Mouse (Mus musculus) cerebellum, postnatal 14 days (tissue): Measurements from ENCODE around the gene Hist2h2be.
"Not testable (repeated sequence)": the region's sequence is repeated elsewhere in the genome, so short reads cannot be mapped to it uniquely, and the experiment has no call there.

Experiments
- DNase-seq, 2 experiments: peaks; one replicate each; pipeline ENCODE4 v3.0.0; 2021; ENCODE audit warnings: mixed read lengths in 2 of 2

The Hist2h2be gene

GRCm38 (mm10) chr3:96198601-96199251, 22.2 kb upstream of the Hist2h2be start:
- not testable (repeated sequence) for DNase-seq

- no peak for DNase-seq
These were observed 21.2 kb upstream of the Hist2h2be start for GRCm38 (mm10) chr3:96199731-96200130.

DNA sequence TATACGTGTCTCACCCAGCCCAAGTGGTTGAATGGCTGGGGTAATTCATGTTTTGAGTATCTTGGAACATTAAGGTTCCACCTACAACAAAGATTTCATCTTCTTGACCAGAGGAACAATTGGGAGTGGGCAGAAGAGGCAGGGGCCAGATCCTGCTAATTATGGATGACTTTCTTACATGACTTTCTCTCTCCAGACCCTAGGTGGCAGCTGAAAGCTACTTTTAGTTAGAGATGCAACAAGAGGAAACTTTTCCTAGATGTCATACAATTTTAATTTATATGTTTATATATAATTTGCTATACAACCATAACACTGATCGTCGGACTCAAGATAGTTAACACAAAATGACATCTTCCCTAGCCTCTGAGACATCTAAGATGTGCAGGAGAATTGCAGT, 13.1 kb upstream of the Hist2h2be start:
- DNase-seq, result no peak

GRCm38 (mm10) chr3:96209242-96209641, 11.7 kb upstream of the Hist2h2be start:
- DNase-seq, result peak in 1 of 2 experiments; percentile 45

GRCm38 (mm10) chr3:96219191-96219641, 1.7 kb upstream of the Hist2h2be start:
- peak; percentile 46 to 57 for DNase-seq

DNA sequence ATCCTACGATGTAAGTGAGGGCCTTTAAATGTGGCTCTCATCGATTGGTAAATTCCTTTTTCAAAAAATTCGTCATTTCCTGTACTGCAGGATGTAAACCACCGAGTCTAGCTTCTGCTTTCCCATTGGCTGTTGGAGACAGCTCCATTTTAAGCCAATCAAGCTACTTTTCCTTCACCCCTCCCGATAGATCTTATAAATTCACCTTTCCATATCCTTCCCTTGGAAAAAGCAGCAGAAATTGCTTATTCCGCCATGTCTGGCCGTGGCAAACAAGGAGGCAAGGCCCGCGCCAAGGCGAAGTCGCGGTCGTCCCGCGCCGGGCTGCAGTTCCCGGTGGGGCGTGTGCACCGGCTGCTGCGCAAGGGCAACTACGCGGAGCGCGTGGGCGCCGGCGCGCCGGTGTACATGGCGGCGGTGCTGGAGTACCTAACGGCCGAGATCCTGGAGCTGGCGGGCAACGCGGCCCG, 1.2 kb upstream of the Hist2h2be start, which contains the start of the genes Bola1 and Hist2h2ab:
Gene Bola1, minus strand, starts transcription at position 49 of the 470 bp plus-strand sequence.
Gene Hist2h2ab, plus strand, starts transcription at position 205 of the 470 bp plus-strand sequence.
- peak; percentile 69 to 80 for DNase-seq

DNA sequence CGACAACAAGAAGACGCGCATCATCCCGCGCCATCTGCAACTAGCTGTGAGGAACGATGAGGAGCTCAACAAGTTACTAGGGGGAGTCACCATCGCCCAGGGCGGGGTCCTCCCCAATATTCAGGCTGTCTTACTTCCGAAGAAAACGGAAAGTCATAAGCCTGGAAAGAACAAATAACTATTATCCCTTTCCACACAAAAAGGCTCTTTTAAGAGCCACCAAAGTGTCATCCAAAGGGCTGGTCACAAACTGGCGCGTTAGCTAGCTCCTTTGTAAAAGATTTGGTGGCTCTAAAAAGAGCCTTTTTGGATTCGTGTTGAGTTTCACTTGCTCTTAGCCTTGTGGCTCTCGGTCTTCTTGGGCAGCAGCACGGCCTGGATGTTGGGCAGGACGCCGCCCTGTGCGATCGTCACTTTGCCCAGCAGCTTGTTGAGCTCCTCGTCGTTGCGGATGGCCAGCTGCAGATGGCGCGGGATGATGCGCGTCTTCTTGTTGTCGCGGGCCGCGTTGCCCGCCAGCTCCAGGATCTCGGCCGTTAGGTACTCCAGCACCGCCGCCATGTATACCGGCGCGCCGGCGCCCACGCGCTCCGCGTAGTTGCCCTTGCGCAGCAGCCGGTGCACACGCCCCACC, 671 bp upstream of the Hist2h2be start:
- DNase-seq, result not testable (repeated sequence)

DNA sequence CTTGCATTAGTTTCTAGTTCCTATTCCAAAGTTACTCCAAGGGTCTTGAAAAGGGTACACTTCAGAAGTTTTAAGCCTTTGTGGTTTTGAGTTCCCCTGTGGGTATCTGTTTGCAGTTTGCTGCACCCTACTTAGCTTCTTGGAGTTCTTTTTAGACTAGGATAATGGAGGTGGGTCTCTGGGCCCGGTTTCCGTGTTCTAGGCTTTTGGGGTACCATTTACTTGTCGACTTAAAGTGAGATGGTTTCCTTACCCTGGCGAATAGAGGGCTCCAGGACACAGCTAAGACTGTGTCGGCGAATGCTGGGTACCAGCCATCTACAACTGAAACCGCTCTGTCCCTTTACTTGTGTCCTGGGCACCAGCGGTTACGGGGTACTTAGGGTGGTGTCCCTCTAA, 720 bp downstream of the Hist2h2be start:
- DNase-seq, result peak in 1 of 2 experiments; percentile 30

DNA sequence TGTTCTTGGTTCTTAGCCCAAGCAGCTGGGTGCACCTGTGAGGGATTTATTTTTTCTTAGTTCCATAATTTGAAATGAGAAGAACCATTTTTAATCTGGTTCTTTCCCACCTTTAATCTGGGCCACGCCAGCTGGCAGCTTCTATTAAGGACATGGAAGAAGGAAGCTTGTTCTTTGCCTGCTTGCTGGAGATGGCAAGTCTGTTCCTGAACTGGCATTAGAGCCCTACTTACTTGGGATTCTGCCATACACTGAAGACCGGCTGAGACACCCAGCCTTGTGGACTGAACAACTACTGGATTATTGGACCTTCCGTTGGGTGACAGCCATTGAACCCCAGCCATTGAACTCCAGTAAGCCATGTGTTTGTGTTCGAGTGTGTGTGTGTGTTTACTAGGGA, 1.9 kb downstream of the Hist2h2be start:
- DNase-seq, result no peak

DNA sequence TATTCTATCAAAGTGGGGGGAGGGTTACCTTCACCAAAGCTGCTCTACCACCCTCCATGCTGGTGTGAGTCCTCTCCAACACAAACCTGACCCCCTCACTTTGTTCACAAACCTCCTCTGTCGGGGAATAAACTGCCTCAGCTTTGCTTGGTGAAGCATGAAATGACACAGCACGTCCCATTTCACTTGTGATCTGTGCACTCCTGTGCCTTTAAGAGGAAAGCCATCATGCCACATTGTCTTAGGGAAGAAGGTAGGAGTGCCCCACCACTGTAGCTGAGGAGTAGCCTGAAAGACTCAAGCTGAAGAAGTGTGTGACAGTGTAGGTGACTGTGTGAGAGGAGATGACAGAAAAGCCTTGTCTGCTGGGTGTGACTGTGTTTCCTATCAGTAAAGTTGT, 4.5 kb downstream of the Hist2h2be start:
- DNase-seq, result no peak

- DNase-seq, result no peak
These were observed 6.1 kb downstream of the Hist2h2be start for GRCm38 (mm10) chr3:96226695-96227648.

DNA sequence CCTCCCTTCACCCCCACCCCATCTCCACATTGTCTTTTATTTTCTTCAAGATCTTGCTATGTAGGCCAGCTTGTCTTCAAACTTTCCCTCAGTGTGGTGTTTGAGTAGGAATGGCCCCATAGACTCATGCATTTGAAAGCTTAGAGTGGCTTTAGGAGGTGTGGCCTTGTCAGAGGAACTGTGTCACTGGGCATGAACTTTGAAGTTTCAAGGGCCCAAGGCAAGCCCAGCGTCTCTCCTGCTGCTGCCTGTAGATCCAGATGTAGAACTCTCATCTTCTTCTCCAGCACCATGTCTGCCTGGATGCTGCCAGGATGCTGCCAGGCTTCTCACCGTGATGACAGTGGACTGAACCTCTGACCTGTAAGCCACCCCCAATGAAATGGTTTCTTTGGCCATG, 7.9 kb downstream of the Hist2h2be start:
- no peak for DNase-seq

GRCm38 (mm10) chr3:96230404-96230803, 9.5 kb downstream of the Hist2h2be start:
- DNase-seq, result no peak

- DNase-seq, result no peak
These were observed 10.2 kb downstream of the Hist2h2be start for GRCm38 (mm10) chr3:96230910-96231757.

DNA sequence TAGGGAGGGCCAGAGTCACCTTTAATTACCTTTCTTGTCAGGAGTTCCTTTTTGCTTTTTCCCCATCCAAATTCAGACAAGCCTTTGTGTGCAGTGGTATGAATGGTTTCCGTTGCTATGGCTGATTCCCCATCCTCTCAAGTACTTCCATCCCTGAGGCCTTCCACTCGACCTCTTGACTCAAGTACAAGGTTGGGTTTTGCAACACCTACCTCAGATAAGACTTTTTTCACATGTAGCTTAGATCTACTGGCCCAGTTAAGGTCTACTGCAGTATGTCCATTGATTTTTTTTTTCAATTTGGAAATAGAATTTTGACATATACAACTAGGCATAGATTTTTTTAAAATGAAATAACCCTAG, 10.8 kb downstream of the Hist2h2be start:
- DNase-seq, result no peak

DNA sequence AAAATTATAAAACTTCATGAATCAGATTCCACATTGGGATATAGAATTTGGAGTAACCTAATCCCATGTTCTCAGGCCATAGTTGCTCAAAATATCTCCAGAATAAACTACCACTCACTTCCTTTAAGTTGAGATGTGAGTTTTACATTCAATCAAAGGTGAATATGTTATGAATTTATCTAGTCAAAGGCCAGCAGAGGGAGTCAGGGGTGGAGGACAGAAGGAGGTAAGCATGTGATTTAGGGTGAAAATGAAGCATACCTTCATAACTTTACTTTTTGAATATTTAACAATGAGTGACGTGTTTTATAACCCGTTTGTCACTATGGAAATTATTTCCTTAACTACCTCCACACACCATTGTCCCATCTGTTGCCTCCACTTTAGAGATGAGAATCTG, 14.0 kb downstream of the Hist2h2be start:
- DNase-seq, result no peak

- DNase-seq, result no peak
These were observed 14.9 kb downstream of the Hist2h2be start for GRCm38 (mm10) chr3:96235836-96236235.

DNA sequence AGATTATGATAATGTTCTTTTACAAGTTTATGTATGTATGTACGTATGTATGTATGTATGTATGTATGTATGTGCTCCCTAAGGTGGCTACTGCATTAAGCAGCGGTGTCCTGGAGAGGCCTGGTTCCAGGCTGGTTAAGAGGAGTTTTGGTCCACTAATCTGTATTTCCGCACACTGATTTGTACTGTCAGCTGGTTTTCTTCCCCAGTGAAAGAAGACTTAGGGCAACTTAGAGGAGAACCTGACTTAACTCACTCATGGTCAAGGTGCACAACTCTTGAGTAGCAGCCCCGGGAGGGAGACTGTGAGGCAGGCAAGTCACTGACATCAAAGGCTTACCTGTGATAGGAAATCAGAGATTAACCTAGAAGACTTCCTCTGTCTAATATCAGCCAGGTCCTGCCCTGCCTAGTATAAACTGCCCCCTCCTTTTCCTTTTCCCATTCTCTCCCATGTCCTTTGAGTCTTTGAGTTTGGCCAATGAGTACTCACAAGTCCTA, 16.0 kb downstream of the Hist2h2be start:
- no peak for DNase-seq

GRCm38 (mm10) chr3:96237335-96237903, 16.5 kb downstream of the Hist2h2be start:
- no peak for DNase-seq

GRCm38 (mm10) chr3:96237904-96238511, 17.1 kb downstream of the Hist2h2be start:
- DNase-seq, result no peak
